Mouse (Mus musculus): Measurements from ENCODE around the gene Larp1b.

The Larp1b gene

DNA sequence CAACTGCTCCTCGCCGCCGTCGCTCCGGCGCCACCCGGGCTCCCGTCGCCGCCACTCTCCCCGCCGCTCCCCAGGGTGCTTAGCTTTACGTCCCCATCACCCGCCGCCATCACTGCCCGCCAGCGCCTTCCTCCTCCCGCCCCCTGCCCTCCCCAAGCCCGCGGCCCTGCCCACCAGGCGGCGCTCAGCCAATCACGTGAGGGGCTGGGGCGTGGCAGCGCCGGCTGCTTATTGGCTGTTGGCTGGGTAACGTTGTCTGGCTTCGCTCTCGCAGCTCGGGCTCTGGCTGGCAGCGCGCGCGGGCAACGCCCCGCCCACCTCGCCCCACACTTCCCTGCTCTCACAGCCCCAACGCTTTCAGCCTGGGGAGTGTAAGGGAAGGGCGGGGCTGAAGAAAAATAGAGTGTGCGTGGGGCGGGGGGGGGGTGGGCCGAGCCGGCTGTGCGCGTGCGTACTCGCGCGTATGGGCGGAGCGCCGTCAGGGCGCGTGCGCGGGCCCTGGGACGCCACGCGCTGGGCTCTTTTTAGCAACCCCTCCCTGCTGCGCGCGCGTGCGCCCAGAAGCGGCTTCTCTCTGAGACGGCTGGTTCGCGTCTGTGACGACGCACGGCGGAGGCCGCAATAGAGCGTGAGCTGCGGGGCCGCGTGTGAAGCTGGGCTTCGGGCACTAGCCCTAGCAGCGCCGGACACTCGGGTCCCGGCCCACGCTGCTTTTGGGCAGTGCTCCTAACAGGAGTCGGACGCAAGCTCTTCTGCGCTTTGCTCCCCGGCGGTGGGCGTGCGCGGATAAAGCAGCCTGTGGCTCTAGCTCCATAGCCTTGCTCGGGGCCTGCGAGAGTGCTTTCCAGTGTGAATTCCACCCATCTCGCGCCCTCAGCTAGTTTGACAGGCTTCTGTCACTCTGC lies 133.5 kb downstream of the Larp1b start, which contains the start of gene Pgrmc2:
TSS of gene Pgrmc2 (minus strand) at position 162 of the 905 bp plus-strand sequence.
- peak; percentile 98 for DNase-seq (ENCODE audit: low spot score)

DNA sequence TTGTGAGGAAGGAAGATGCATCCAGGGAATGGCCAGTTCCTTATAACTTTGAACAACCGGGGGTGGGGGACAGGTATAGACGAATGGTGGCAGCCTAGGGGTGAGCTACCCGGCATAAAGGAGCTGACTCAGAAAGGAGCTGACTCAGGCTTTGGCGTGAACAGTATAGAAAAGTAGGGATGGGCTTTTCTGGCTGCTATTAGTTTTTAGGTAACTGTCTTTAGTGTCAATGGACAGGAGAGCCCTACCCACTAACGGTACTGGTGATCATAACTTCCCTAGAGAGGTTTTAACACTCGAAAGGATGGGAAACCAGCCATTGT lies 134.1 kb downstream of the Larp1b start:
- DNase-seq (ENCODE audit: low spot score) = no peak

DNA sequence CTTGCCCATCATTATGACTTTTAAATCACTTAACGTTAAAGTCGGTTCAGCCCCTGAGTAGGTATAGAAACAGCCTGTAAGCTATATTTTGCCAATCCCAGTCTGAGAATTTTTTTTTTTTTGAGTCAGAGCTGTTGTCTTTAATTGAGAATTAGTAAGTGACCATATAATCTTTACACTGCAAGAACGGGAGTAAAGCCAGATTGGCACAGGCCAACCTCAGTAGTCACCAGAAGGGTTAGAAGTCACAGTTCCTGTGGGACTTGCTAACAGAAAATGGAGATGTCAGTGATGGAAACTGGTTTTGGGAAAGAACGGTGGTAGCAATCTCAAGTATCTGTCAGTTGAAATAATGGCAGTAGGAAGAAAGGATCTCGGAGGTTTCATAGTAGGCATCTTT lies 134.8 kb downstream of the Larp1b start:
- no peak for DNase-seq (ENCODE audit: low spot score)

DNA sequence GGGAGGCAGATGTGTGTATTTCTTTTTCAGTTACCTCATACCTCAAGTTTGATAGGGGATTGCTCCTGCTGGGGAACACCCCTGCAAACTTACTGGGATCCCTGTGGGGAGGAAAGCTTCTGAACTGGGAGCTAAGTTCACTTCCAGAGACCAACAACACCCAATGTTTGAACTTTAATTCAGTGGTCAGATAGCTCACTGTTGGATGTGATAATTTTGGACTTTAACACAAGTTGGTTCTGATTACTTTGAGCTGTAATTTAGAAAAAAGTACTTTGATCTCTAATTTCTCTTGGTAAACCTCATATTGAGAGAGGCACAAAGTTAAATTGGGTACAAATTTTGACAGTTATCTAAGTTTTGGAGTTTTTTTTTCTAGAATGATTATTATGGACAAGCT lies 137.4 kb downstream of the Larp1b start:
- DNase-seq (ENCODE audit: low spot score) = no peak

All from ovary, postnatal 36 days (tissue).